Mouse (Mus musculus): ENCODE data around the gene Mettl1.
"Not testable (repeated sequence)": the region's sequence is repeated elsewhere in the genome, so short reads cannot be mapped to it uniquely, and the experiment has no call there.

GRCm38 (mm10) chr10:127072270-127072669 lies 31.1 kb downstream of the Mettl1 start:
- TF ChIP-seq CTCF (IDR thresholded peaks at IDR 0.05; ENCODE audit: borderline replicate concordance, insufficient read depth, low read length); POLR2A (IDR thresholded peaks at IDR 0.05; ENCODE audit: low read depth, low read length): not testable (repeated sequence)

All from embryonic fibroblast, embryonic 13.5 days (primary cell).